Mouse (Mus musculus): Measurements from ENCODE around the gene Eva1c.

Eva1c gene

GRCm38 (mm10) chr16:90826457-90826856 lies at the start of gene Eva1c:
Eva1c (plus strand) TSS chr16:90826719.
- in situ Hi-C loops (cut with MboI; ENCODE audit: unreplicated experiment in 2 of 2): no loop called here

GRCm38 (mm10) chr16:90779783-90780182 lies 46.7 kb upstream of the Eva1c start:
- in situ Hi-C loops (cut with MboI; ENCODE audit: unreplicated experiment in 2 of 2): no loop called here

DNA sequence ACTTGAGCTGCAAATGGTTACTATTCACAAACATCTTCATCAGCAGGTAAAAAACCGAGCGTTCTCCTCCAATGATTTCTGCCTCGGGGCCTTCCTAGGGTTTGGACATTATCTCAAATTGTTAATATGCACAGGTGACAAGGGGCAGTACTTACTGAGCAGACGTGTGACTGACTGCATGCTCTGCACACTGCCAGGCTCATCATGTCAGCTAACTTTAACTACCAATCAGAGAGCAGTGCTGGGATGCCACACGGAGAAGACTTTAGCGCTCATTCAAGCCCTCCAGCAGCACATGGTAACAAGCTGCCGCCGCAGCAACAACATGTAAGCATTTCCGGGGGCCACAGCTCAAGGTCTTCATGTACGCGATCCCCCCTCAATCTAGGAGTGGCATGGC lies 43.2 kb upstream of the Eva1c start:
- in situ Hi-C loops (cut with MboI; ENCODE audit: unreplicated experiment in 2 of 2): no loop called here

- in situ Hi-C loops (cut with MboI; ENCODE audit: unreplicated experiment in 2 of 2): no loop called here
These were observed 41.3 kb upstream of the Eva1c start for GRCm38 (mm10) chr16:90785257-90785656.

GRCm38 (mm10) chr16:90788580-90788979 lies 37.9 kb upstream of the Eva1c start:
- in situ Hi-C loops (cut with MboI; ENCODE audit: unreplicated experiment in 2 of 2): no loop called here

GRCm38 (mm10) chr16:90790946-90791345 lies 35.6 kb upstream of the Eva1c start:
- in situ Hi-C loops (cut with MboI; ENCODE audit: unreplicated experiment in 2 of 2): no loop called here

DNA sequence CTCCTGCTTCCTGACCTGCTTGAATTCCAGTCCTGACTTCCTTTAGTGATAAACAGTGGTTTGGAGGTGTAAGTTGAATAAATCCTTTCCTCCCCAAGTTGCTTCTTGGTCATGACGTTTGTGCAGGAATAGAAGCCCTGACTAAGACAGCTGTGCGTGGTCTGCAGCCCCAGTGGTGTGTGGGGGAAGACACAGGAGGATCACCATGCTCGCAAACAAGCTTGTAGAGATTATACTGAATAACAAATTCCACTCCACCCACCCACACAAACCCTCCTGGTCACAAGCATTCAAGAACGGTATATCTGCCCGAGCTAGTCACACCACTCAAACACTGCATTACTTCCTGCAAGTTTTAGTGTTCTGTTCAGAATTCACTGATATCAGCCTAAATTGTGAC lies 34.5 kb upstream of the Eva1c start:
- in situ Hi-C loops (cut with MboI; ENCODE audit: unreplicated experiment in 2 of 2): no loop called here

DNA sequence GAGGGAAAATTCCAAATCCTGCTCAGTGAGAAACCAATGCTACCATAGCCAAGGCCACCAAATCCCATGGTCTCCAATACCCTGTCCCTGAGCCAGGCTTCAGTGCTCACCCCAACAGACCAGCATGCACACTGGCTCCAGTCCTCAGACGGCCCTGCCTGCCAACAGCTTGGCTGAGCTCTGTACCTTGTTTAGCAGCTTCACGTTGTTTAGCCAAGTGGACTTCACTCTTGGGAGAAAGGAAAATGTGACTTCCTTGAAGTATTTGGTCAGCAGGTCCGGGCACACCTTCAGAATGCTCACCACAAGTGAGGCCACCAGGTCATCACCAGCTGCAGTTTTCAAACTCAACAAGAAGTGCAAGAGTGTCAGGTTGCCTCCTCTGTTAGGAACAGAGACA lies 34.0 kb upstream of the Eva1c start:
- in situ Hi-C loops (cut with MboI; ENCODE audit: unreplicated experiment in 2 of 2): no loop called here

GRCm38 (mm10) chr16:90794708-90795107 lies 31.8 kb upstream of the Eva1c start:
- in situ Hi-C loops (cut with MboI; ENCODE audit: unreplicated experiment in 2 of 2): no loop called here

DNA sequence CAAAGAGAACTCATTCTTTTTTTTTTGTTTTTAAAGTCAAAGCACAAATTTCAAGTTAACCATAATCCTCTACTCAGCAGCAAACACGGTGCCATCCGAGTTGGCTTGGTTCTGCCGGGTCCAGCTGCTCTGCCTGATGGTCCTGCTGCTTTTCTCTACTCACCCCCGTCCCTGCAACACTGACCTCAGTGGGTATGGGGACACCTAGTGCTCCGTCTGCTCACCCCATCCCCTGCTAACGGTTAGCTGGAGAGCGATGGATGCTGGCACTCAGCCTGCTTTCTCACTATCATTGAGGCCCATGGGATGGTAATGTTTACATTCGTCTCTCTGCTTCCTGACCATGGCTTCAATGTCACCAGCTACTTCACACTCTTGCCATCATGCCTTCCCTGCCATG lies 28.1 kb upstream of the Eva1c start:
- in situ Hi-C loops (cut with MboI; ENCODE audit: unreplicated experiment in 2 of 2): no loop called here

- in situ Hi-C loops (cut with MboI; ENCODE audit: unreplicated experiment in 2 of 2): no loop called here
These were observed 27.7 kb upstream of the Eva1c start for GRCm38 (mm10) chr16:90798848-90799247.

- in situ Hi-C loops (cut with MboI; ENCODE audit: unreplicated experiment in 2 of 2): loop anchor here (25.0 kb wide), 1 partner anchor 237 kb away; the partner anchor contains the start of gene Paxbp1 (in 2 of the 2)
These were observed 26.7 kb upstream of the Eva1c start for GRCm38 (mm10) chr16:90799840-90800239.

DNA sequence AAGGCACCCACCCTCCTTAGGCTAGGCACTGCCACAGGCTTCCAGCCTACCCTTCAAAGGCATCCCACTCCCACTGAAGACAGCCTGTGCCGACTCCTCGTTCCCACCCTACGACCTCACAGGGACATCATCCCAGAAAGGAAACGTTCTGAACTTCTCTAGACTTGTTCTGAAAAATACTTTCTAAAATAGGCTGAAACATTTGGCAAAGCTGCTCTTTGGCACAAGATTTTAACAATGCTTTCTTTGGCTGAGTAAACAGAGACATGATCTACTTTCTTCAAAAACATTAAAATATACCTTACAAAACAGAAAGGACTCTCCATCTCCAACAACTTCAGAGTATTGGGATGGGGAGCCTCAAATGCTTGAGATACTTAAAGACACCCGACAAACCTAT lies 25.3 kb upstream of the Eva1c start:
- in situ Hi-C loops (cut with MboI; ENCODE audit: unreplicated experiment in 2 of 2): loop anchor here (25.0 kb wide), 1 partner anchor 236 kb away; the partner anchor contains the start of gene Paxbp1 (in 2 of the 2)

GRCm38 (mm10) chr16:90801928-90802327 lies 24.6 kb upstream of the Eva1c start:
- in situ Hi-C loops (cut with MboI; ENCODE audit: unreplicated experiment in 2 of 2): loop anchor here (25.0 kb wide), 1 partner anchor 235 kb away; the partner anchor contains the start of gene Paxbp1 (in 2 of the 2)

GRCm38 (mm10) chr16:90804466-90804865 lies 22.1 kb upstream of the Eva1c start:
- in situ Hi-C loops (cut with MboI; ENCODE audit: unreplicated experiment in 2 of 2): loop anchor here (25.0 kb wide), 1 partner anchor 233 kb away; the partner anchor contains the start of gene Paxbp1 (in 2 of the 2)

GRCm38 (mm10) chr16:90809975-90810715 lies 16.4 kb upstream of the Eva1c start, which contains the start of gene Urb1:
Urb1 (minus strand) TSS chr16:90810413.
- in situ Hi-C loops (cut with MboI; ENCODE audit: unreplicated experiment in 2 of 2): loop anchor here (10.0 to 25.0 kb wide), 2 partner anchors 125 to 227 kb away; partner anchors contain the start of genes Paxbp1 (in 2 of the 2) and Cfap298 (in 1 of the 2)

GRCm38 (mm10) chr16:90810716-90811256 lies 15.7 kb upstream of the Eva1c start:
- in situ Hi-C loops (cut with MboI; ENCODE audit: unreplicated experiment in 2 of 2): loop anchor here (10.0 to 25.0 kb wide), 2 partner anchors 124 to 227 kb away; partner anchors contain the start of genes Paxbp1 (in 2 of the 2) and Cfap298 (in 1 of the 2)

DNA sequence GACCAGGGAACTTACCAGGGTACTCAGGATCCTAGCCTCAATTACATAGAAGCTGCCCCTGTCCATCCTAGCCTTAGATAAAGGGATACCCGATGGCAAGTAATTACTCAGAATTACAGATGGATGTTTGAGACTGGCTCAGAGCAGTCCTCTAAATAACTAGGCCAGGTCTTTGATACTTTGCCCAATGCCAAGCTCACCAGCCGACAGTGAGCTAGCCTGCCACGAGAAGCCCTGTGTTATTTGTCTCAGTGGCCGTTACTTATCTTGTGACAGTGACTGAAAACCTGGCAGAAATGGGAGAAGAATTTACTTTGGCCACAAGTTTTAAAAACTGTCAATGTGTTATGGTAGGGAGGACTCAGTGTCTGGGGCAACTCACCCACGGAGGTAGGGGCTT lies 14.4 kb upstream of the Eva1c start:
- in situ Hi-C loops (cut with MboI; ENCODE audit: unreplicated experiment in 2 of 2): loop anchor here (10.0 to 25.0 kb wide), 2 partner anchors 123 to 225 kb away; partner anchors contain the start of genes Paxbp1 (in 2 of the 2) and Cfap298 (in 1 of the 2)

GRCm38 (mm10) chr16:90820326-90820725 lies 6.2 kb upstream of the Eva1c start:
- in situ Hi-C loops (cut with MboI; ENCODE audit: unreplicated experiment in 2 of 2): loop anchor here (5.0 to 25.0 kb wide), 2 partner anchors 102 to 217 kb away; partner anchors contain the start of gene Paxbp1 (in 2 of the 2)

DNA sequence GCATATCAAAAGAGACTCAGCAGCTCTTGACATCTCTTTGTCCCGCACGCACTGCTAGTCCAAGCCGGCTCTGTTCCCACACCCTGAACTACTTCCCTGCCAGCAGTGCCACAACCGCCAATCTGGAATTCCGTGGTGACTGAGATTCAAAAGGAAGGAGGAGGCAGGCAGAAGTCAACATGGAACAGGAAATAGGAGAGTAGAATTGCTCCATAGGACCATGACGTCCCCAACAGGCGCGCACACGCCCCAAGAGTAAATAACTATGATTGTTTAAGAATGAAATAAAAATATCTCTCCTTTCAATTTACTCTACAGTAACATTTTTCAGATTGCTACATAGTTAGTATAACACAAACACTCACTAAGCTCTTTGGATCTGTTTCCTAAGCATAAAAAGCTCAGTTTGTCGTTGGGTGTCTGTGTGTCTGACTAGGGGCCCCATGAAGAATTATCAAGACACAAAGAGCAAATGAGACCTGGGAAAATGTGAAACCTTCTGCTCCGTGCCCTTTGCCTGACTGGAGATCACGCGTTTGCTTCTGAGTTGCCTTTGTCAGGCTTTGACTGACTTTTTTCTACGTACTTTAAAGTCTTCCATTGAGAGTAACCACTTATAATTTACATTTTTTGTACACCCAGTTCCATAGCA lies 5.3 kb upstream of the Eva1c start:
- in situ Hi-C loops (cut with MboI; ENCODE audit: unreplicated experiment in 2 of 2): loop anchor here (5.0 to 25.0 kb wide), 2 partner anchors 101 to 216 kb away; partner anchors contain the start of gene Paxbp1 (in 2 of the 2)

Measured in v-Abl transformed pro-B cells (cell line).